Mouse (Mus musculus) C2C12 (cell line): Measurements from ENCODE around the gene Tpcn2.

Experiments used
- CEBPB ChIP-seq: IDR thresholded peaks from one replicate; pipeline ENCODE4 v1.6.1; 2011; ENCODE audit warnings: low read depth, mild to moderate bottlenecking, control low read depth, moderate library complexity
- CTCF ChIP-seq: IDR thresholded peaks from one replicate; pipeline ENCODE4 v1.5.1; 2011; ENCODE audit not compliant: control insufficient read depth, insufficient read depth, insufficient read length
- MAX ChIP-seq: IDR thresholded peaks from one replicate; pipeline ENCODE4 v1.6.1; 2011; ENCODE audit warnings: mild to moderate bottlenecking, control low read depth
- MYOD1 ChIP-seq: IDR thresholded peaks from one replicate; pipeline ENCODE4 v1.6.1; 2011; ENCODE audit warnings: low read depth; ENCODE audit not compliant: control insufficient read depth, insufficient read length
- USF1 ChIP-seq: IDR thresholded peaks from one replicate; pipeline ENCODE4 v1.6.1; 2011; ENCODE audit warnings: low read depth, mild to moderate bottlenecking, control low read depth, moderate library complexity

- TF ChIP-seq CTCF = no peak
- no peak for TF ChIP-seq CEBPB
- TF ChIP-seq MAX = no peak
- TF ChIP-seq MYOD1 = no peak
- TF ChIP-seq USF1 = no peak
Observed at GRCm38 (mm10) chr7:145147973-145148698, 135.7 kb downstream of the Tpcn2 start.
